Comparison of ENCODE assay signal across 27 mouse cellular contexts in the genomic region with DNA sequence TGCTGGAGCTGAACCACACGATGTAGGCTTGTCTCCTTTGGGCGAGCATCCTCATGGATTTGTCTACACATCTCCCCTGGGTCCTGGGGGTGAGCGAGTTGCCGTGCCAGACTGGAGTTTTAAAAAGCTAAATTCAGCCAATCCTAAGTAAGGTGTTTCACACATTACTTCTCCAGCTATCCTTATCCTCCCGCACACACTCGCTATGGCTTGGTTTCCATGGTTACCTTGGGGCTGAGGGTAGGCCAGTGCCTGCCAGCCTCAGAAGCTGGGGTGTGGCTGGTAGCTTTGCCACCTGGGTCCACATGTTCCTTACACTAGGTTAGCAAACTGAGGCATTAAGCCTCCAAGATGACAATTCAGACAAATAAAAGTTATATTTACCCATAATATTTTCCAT. TPM values are rescaled to one million over a fixed set of nuclear protein-coding genes. Genes with fewer than 3 reads are reported as not detected.
DNase-seq lines count a peak whose midpoint lies in the region; ATAC-seq lines count a peak whose summit lies in the region.
"Had no signal": no experiment of that assay in that cellular context is flagged by ENCODE, and none has a peak within 500 bp of the region (broad histone marks: within the 10 kb centered on the region; RNA-seq: fewer than 3 reads in every experiment).

No protein-coding gene starts in this region.

- no peak overlapping the region for H3K4me2 ChIP-seq in liver, embryonic 12.5 days
- no peak overlapping the region for H3K4me2 ChIP-seq in liver, embryonic 11.5 days
- H3K4me2 ChIP-seq: embryonic facial prominence, embryonic 13.5 days; forebrain, embryonic 13.5 days; heart, embryonic 13.5 days; hindbrain, embryonic 12.5 days; intestine, embryonic 15.5 days had no signal

- peaks cover 56% of the 10 kb centered on the region for H3K36me3 ChIP-seq in liver, embryonic 12.5 days
- H3K36me3 ChIP-seq in liver, embryonic 11.5 days (ENCODE audit: control insufficient read depth, insufficient read depth, low read length): peaks cover 9% of the 10 kb centered on the region; the same call in 1 of the 2 replicates

- DNase-seq in frontal cortex, adult 2 months (ENCODE audit: extremely low spot score in 1 of 2, low spot score in 1 of 2): no peak
- DNase-seq in liver, embryonic 11.5 days (ENCODE audit: low spot score): no peak
- DNase-seq in brain, adult 2 months (ENCODE audit: low read depth, low spot score): peak; percentile 59
- DNase-seq in layer of hippocampus, postnatal 25 days (ENCODE audit: extremely low spot score in 1 of 2, low spot score in 1 of 2): no peak
- no peak for DNase-seq in cerebellum, postnatal 25 days
- DNase-seq: adrenal gland, adult 8-10 months; adrenal gland, postnatal 25 days; cerebellum, adult 18-20 months; cerebellum, adult 9-10 months; cerebellum, postnatal 14 days; gastrocnemius, postnatal 25 days; heart, adult 2 months; heart, postnatal 14 days had no signal

- H3K9ac ChIP-seq in liver, embryonic 12.5 days: no peak overlapping the region
- no peak overlapping the region for H3K9ac ChIP-seq in liver, embryonic 11.5 days (ENCODE audit: low read depth, low read length)
- H3K9ac ChIP-seq: embryonic facial prominence, embryonic 13.5 days; forebrain, embryonic 13.5 days; heart, embryonic 13.5 days; hindbrain, embryonic 12.5 days; intestine, embryonic 15.5 days had no signal

- peak; percentile 59 for ATAC-seq in frontal cortex, adult (ENCODE audit: low TSS enrichment)
- 0 out of 2 replicates have a peak, but pooled peaks have one; percentile 30 for ATAC-seq in liver, embryonic 12.5 days
- ATAC-seq in liver, embryonic 11.5 days (replicated peaks; ENCODE audit: low FRiP score): no peak; the same call in 1 of the 2 replicates
- peak; percentile 73 for ATAC-seq in megakaryocyte-erythroid progenitor cell, adult 5-6 weeks (replicated peaks; ENCODE audit: low FRiP score, low TSS enrichment, poor library complexity, severe bottlenecking)
- ATAC-seq: activated CD4-positive, CD25-positive, alpha-beta regulatory T cell, adult 4 months; forebrain, embryonic 13.5 days; forebrain, embryonic 16.5 days; hindbrain, embryonic 16.5 days; intestine, embryonic 15.5 days had no signal

- no peaks in the 10 kb centered on the region for H3K27me3 ChIP-seq in liver, embryonic 12.5 days (replicated peaks)
- no peaks in the 10 kb centered on the region for H3K27me3 ChIP-seq in liver, embryonic 11.5 days (replicated peaks; ENCODE audit: control insufficient read depth, insufficient read depth, low read length)
- H3K27me3 ChIP-seq: embryonic facial prominence, embryonic 13.5 days; forebrain, embryonic 13.5 days; heart, embryonic 13.5 days; hindbrain, embryonic 12.5 days; intestine, embryonic 15.5 days had no signal

- WGBS in liver, embryonic 12.5 days (ENCODE audit: insufficient replicate concordance): 78% methylated on average over 6 of the region's 6 CpGs
- WGBS in liver, embryonic 11.5 days: 85% methylated on average over 6 of the region's 6 CpGs

- H3K27ac ChIP-seq in liver, embryonic 12.5 days: no peak overlapping the region
- H3K27ac ChIP-seq in liver, embryonic 11.5 days (ENCODE audit: low read depth, low read length): no peak overlapping the region
- H3K27ac ChIP-seq: embryonic facial prominence, embryonic 13.5 days; forebrain, embryonic 10.5 days; forebrain, embryonic 13.5 days; heart, adult 2 months; heart, embryonic 10.5 days; heart, embryonic 13.5 days; hindbrain, embryonic 12.5 days; intestine, embryonic 15.5 days had no signal

- H3K9me3 ChIP-seq in liver, embryonic 12.5 days (replicated peaks): no peaks in the 10 kb centered on the region
- no peaks in the 10 kb centered on the region for H3K9me3 ChIP-seq in liver, embryonic 11.5 days (ENCODE audit: control insufficient read depth, low read length)
- H3K9me3 ChIP-seq: embryonic facial prominence, embryonic 13.5 days; forebrain, embryonic 10.5 days; forebrain, embryonic 13.5 days; heart, embryonic 10.5 days; heart, embryonic 13.5 days; hindbrain, embryonic 12.5 days; intestine, embryonic 15.5 days had no signal

- H3K4me1 ChIP-seq in liver, embryonic 12.5 days: no peaks in the 10 kb centered on the region
- no peaks in the 10 kb centered on the region for H3K4me1 ChIP-seq in liver, embryonic 11.5 days (replicated peaks; ENCODE audit: control insufficient read depth, insufficient read depth, low read length)
- H3K4me1 ChIP-seq: embryonic facial prominence, embryonic 13.5 days; forebrain, embryonic 10.5 days; heart, embryonic 10.5 days; heart, embryonic 13.5 days; hindbrain, embryonic 12.5 days; intestine, embryonic 15.5 days had no signal

- H3K4me3 ChIP-seq in liver, embryonic 12.5 days: no peak overlapping the region
- H3K4me3 ChIP-seq in liver, embryonic 11.5 days (ENCODE audit: low read depth, low read length): no peak overlapping the region
- H3K4me3 ChIP-seq: embryonic facial prominence, embryonic 13.5 days; erythroblast, embryonic 14.5 days; forebrain, embryonic 10.5 days; forebrain, embryonic 13.5 days; heart, adult 2 months; heart, embryonic 10.5 days; heart, embryonic 13.5 days; hindbrain, embryonic 12.5 days; intestine, embryonic 15.5 days had no signal

RNA-seq across cellular contexts. Expression of a gene that starts 48.3 kb away (rescaled TPM):
- polyA plus RNA-seq in frontal cortex, adult 2 months (2012; rRNA removed): 0.23 and 0.24 TPM in 2 replicates
- 52.5 and 54.0 TPM in 2 replicates for polyA plus RNA-seq in liver, embryonic 12.5 days (2016; fragmentation: Nextera tagmentation; extraction: Ambion mirVana)
- polyA plus RNA-seq in liver, embryonic 11.5 days (2014; fragmentation: Nextera tagmentation; extraction: Ambion mirVana): 47.0 and 49.8 TPM in 2 replicates
- total RNA-seq in megakaryocyte-erythroid progenitor cell, adult 5-6 weeks (2014; fragmentation: Nextera tagmentation): 29.4 and 51.5 TPM in 2 replicates
- 31.2 and 36.0 TPM in 2 replicates for total RNA-seq in megakaryocyte-erythroid progenitor cell, adult 5-6 weeks (2017)
- 1 to 10 TPM in 1 of 2 experiments, under 1 TPM in 1; 0.99 to 2.1 TPM for total RNA-seq in layer of hippocampus, postnatal 25 days (2021)

Comparison
In these comparisons a context has a peak if more than half of its experiments do, and no peak if none do; other contexts are left out.
1. RNA of a gene that starts 48.3 kb away (polyA plus RNA-seq): 52.5 to 54.0 TPM in liver, embryonic 12.5 days and 47.0 to 49.8 TPM in liver, embryonic 11.5 days; 0.23 to 0.24 TPM in frontal cortex, adult 2 months; every median in the first group is over 10 times any median in the second.